Mouse (Mus musculus) megakaryocyte progenitor cell, adult 5-6 weeks (primary cell): ENCODE results near the gene Hscb. TPM values are rescaled to one million over a fixed set of nuclear protein-coding genes. Genes with fewer than 3 reads are reported as not detected.

Experiments used
- ATAC-seq: replicated peaks from 2 replicates; pipeline ENCODE4 v1.8.0; 2016; ENCODE audit warnings: mild to moderate bottlenecking, moderate TSS enrichment, inconsistent platforms; ENCODE audit not compliant: poor library complexity
- total RNA-seq, 2 experiments: library from RNA; stranded (forward) in 1 of 2; stranded (reverse) in 1 of 2; fragments of 157-497, 149-512 nt in 1 of 2; fragments of 200-1000 nt in 1 of 2; gene quantifications; 2 replicates each; pipeline versions ENCODE4 v1.2.3 to v1.2.4; 2015 to 2017

Hscb gene
- total RNA-seq, 2 experiments from 2014 or later = 61.3 to 69.4 TPM

DNA sequence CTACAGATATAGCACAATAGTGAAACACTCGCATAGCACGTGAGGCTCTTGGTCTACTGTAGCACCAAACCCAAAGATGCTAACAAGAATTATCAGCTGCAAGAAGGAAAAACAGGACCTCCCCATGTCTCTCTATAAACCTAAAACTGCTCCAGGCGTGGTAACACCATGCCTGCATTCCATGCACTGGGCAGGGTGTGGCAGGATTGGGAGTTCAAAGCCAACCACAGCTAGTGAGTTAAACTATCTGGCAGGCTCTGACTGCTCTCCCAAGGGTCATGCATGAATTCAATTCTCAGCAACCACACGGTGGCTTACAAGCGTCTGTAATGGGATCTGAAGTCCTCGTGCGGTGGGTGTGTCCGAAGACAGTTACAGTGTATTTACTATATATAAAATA is 56.4 kb downstream of the Hscb start:
- ATAC-seq = no peak

- ATAC-seq = no peak
Measured at GRCm38 (mm10) chr5:110781529-110782238, 57.9 kb downstream of the Hscb start.

GRCm38 (mm10) chr5:110780761-110781528 is 58.6 kb downstream of the Hscb start:
- peak; percentile 45 for ATAC-seq

- peak; percentile 93 for ATAC-seq
Measured at GRCm38 (mm10) chr5:110779998-110780760, 59.4 kb downstream of the Hscb start, which contains the start of gene Pus1. TSS of gene Pus1 (minus strand) at chr5:110780659.

DNA sequence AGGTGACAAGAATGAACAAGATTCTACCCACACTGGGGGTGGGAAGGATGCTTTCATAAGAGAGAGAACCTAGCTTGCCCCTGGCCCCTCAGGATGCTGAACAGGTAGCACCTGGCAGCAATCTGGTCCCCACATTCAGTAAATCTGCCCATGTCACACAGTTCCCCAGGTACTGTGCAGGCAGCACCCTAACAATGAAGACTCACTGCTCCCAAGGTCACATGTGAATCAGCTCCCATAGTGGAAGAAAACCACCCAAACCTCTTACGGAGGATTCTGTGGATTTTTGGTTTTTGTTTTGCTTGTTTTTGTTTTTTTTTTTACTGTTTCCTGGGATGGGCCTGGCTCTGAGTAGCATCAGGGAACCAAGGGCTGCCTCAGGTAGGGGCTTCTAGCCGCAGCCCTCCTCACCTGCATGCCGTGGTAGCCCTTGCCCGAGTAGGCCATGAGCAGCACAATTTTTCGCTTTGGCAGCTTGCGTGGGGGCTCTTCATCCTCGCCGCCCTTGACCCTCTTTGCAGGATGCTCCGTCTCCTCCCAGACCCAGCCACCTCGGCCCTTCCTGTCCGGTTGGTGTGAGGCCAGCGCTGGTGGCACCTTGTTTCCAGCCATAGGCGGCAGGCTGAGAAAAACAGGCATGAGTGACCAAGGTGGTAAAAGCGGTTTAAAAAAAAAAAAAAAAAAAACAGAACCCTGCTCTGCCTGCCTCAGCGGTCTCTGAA is 60.1 kb downstream of the Hscb start:
- ATAC-seq = no peak

Other genes with a start within 250 kb of the Hscb start
- 33.4 and 34.3 TPM in 2 replicates for gene Noc4l, start 186.4 kb downstream of the Hscb start, total RNA-seq (2015)
- gene Noc4l, start 186.4 kb downstream of the Hscb start, total RNA-seq (2017) = 39.2 and 39.3 TPM in 2 replicates
- 15.9 and 19.0 TPM in 2 replicates for gene Ddx51, start 186.3 kb downstream of the Hscb start, total RNA-seq (2015)
- 8.3 and 9.5 TPM in 2 replicates for gene Ddx51, start 186.3 kb downstream of the Hscb start, total RNA-seq (2017)
- 94.1 and 115 TPM in 2 replicates for gene Ep400, start 69.1 kb downstream of the Hscb start, total RNA-seq (2015)
- gene Ep400, start 69.1 kb downstream of the Hscb start, total RNA-seq (2017) = 41.0 and 41.7 TPM in 2 replicates
- gene Pus1, start 59.1 kb downstream of the Hscb start, total RNA-seq (2015) = 20.1 and 22.3 TPM in 2 replicates
- 60.3 and 68.1 TPM in 2 replicates for gene Pus1, start 59.1 kb downstream of the Hscb start, total RNA-seq (2017)
- gene Ulk1, start 29.7 kb downstream of the Hscb start, total RNA-seq (2015) = 13.7 and 16.4 TPM in 2 replicates
- gene Ulk1, start 29.7 kb downstream of the Hscb start, total RNA-seq (2017) = 4.1 and 5.9 TPM in 2 replicates
- 29.8 and 30.4 TPM in 2 replicates for gene Chek2, start 202 bp upstream of the Hscb start, total RNA-seq (2015)
- gene Chek2, start 202 bp upstream of the Hscb start, total RNA-seq (2017) = 27.4 and 32.9 TPM in 2 replicates
- 1.2 and 2.0 TPM in 2 replicates for gene Ttc28, start 40.0 kb upstream of the Hscb start, total RNA-seq (2015)
- gene Ttc28, start 40.0 kb upstream of the Hscb start, total RNA-seq (2017) = 0.50 and 1.9 TPM in 2 replicates